Mouse (Mus musculus) lung, postnatal 0 days (tissue): ENCODE data around the gene Hmx1. TPM values are rescaled to one million over a fixed set of nuclear protein-coding genes. Genes with fewer than 3 reads are reported as not detected.

Source experiments
- ATAC-seq: fragments of 200-750 bp; cut with Nextera tagmentation; 2 replicates; pipeline ENCODE4 v1.8.0; 2017; ENCODE audit warnings: moderate library complexity
- DNase-seq: peaks from one replicate; pipeline ENCODE4 v3.0.0-alpha.2; 2016; ENCODE audit warnings: low spot score
- H3K27ac ChIP-seq: fragments of 300-500 bp; sonication (generic); 2 replicates; pipeline ENCODE4 v1.5.1; 2014; ENCODE audit warnings: antibody characterized with exemption, mild to moderate bottlenecking, low read length, mixed read lengths
- H3K27me3 ChIP-seq: fragments of 300-500 bp; sonication (generic); replicated peaks from 2 replicates; pipeline ENCODE4 v1.6.1; 2014; ENCODE audit warnings: low read length, mixed read lengths; ENCODE audit not compliant: insufficient read depth
- H3K36me3 ChIP-seq: fragments of 300-500 bp; sonication (generic); 2 replicates; pipeline ENCODE4 v1.6.1; 2014; ENCODE audit warnings: low read length, mixed read lengths; ENCODE audit not compliant: insufficient read depth
- H3K4me1 ChIP-seq: fragments of 300-500 bp; sonication (generic); 2 replicates; pipeline ENCODE4 v1.6.1; 2014; ENCODE audit warnings: antibody characterized with exemption, low read depth, low read length, mixed read lengths; ENCODE audit not compliant: insufficient read depth
- H3K4me2 ChIP-seq: fragments of 300-500 bp; sonication (generic); replicated peaks from 2 replicates; pipeline ENCODE4 v1.6.1; 2014; ENCODE audit warnings: low read depth, mild to moderate bottlenecking, low read length, moderate library complexity, mixed read lengths
- H3K4me3 ChIP-seq: fragments of 300-500 bp; sonication (generic); 2 replicates; pipeline ENCODE4 v1.5.1; 2014; ENCODE audit warnings: low read depth, low read length
- H3K9ac ChIP-seq: fragments of 300-500 bp; sonication (generic); replicated peaks from 2 replicates; pipeline ENCODE4 v1.6.1; 2014; ENCODE audit warnings: low read depth, mild to moderate bottlenecking
- H3K9me3 ChIP-seq: fragments of 300-500 bp; sonication (generic); 2 replicates; pipeline ENCODE4 v1.6.1; 2016; ENCODE audit warnings: low read length, mixed read lengths
- CTCF ChIP-seq: IDR thresholded peaks from 2 replicates; pipeline ENCODE4 v1.5.1; 2016; ENCODE audit warnings: antibody characterized with exemption, mild to moderate bottlenecking
- EP300 ChIP-seq: IDR thresholded peaks from 2 replicates; pipeline ENCODE4 v1.6.1; 2016; ENCODE audit warnings: antibody characterized with exemption, mild to moderate bottlenecking, control low read depth
- WGBS: fragments of 180-500 bp; shearing (Covaris S2); extraction: QIAGEN DNeasy Blood & Tissue Kit; methylation state at CpG from one replicate; pipeline ENCODE4 v1.1.7; 2014; 5-methylcytosine and 5-hydroxymethylcytosine counted together
- polyA plus RNA-seq: library from polyadenylated mRNA; unstranded; fragments of >200 nt; fragmentation: Nextera tagmentation; extraction: Ambion mirVana; gene quantifications from 2 replicates; pipeline ENCODE4 v1.2.1, GENCODE M21; 2015

Hmx1 gene
- polyA plus RNA-seq, 1 experiment from 2014 or later: not detected

GRCm38 (mm10) chr5:35444731-35445130 is 55.8 kb downstream of the Hmx1 start:
- WGBS: 77% methylated on average over 12 of the region's 12 CpGs
- ATAC-seq: no peak
- no peak overlapping the region for H3K4me2 ChIP-seq

GRCm38 (mm10) chr5:35447656-35448443 is 58.9 kb downstream of the Hmx1 start:
- Histone ChIP-seq H3K9me3 (no peaks in the 10 kb centered on the region), H3K9ac (no peak overlapping the region), H3K36me3 (no peaks in the 10 kb centered on the region), H3K27ac (no peak overlapping the region), H3K4me1 (no peaks in the 10 kb centered on the region), H3K27me3 (no peaks in the 10 kb centered on the region), H3K4me3 (no peak overlapping the region), H3K4me2 (no peak overlapping the region)
- DNase-seq (peak; percentile 18), ATAC-seq (no peak; the same call in 1 of the 2 replicates)
- 17% methylated on average over 27 of the region's 27 CpGs for WGBS
- TF ChIP-seq EP300 (no peak), CTCF (no peak)

More at GRCm38 (mm10) chr5:35444731-35445130, 55.8 kb downstream of the Hmx1 start:
- no peaks in the 10 kb centered on the region for H3K4me1 ChIP-seq
- no peak overlapping the region for H3K9ac ChIP-seq
- no peaks in the 10 kb centered on the region for H3K36me3 ChIP-seq
- no peaks in the 10 kb centered on the region for H3K9me3 ChIP-seq
- H3K27ac ChIP-seq: no peak overlapping the region
- H3K27me3 ChIP-seq: no peaks in the 10 kb centered on the region
- no peak overlapping the region for H3K4me3 ChIP-seq
- no peak for DNase-seq
- no peak for TF ChIP-seq CTCF
- no peak for TF ChIP-seq EP300

Other genes with a start within 250 kb of the Hmx1 start
- gene Adra2c, start 110.8 kb upstream of the Hmx1 start, polyA plus RNA-seq: not detected in 2 replicates
- gene Cpz, start 136.6 kb downstream of the Hmx1 start, polyA plus RNA-seq: 3.4 and 4.1 TPM in 2 replicates
- 3.4 and 4.4 TPM in 2 replicates for gene Trmt44, start 186.0 kb downstream of the Hmx1 start, polyA plus RNA-seq
- gene Acox3, start 193.9 kb downstream of the Hmx1 start, polyA plus RNA-seq: 15.0 and 15.9 TPM in 2 replicates